Mouse (Mus musculus) right cerebral cortex, postnatal 10 days (tissue): Measurements from ENCODE around the gene Atp2a1.

ENCODE experiments used
- DNase-seq, 2 experiments: peaks; one replicate each; pipeline ENCODE4 v3.0.0; 2021; ENCODE audit warnings: low spot score in 2 of 2

The Atp2a1 gene

GRCm38 (mm10) chr7:126472713-126473112 lies 9.8 kb upstream of the Atp2a1 start:
- DNase-seq, result no peak

GRCm38 (mm10) chr7:126472306-126472705 lies 9.4 kb upstream of the Atp2a1 start:
- no peak for DNase-seq

DNA sequence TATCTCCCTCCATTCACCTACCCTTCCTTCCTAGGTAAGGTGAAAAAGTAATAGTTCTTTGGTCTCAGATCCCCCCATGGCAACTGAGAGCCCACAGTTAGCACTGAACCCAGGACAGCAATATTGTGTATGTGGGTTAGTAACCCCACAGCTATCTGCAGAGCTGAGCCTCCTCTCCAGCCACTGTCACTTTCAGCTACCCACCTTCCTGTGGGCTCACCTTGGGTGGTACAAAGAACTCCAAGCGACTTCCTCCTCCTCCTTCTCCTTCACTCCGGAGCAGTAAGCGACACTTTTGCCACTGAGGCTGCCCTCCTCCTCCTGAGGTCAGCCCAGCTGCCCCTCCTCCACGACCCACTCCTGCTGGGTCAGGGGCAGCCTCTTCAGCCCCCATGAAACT lies 8.9 kb upstream of the Atp2a1 start:
- DNase-seq, result no peak

DNA sequence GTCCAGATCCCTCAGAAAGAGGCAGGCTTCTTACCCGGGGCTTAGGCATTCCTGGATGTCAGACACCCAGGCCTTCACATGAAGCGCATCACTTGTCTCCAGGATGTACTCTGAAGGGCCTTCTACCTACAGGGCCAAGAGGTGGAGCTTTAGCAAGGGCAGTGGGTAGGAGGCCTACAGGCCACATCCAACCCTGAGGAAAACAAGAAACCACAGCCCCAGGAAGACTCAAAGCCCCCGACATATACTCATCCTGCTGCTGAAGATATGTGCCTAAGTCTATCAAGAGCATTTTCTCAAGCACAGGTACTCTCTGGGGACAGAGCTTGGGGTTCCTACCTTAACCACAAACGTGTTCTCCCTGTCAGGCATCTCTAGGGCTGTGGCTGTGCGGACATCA lies 8.5 kb upstream of the Atp2a1 start:
- DNase-seq, result no peak

- DNase-seq, result no peak
Observed at GRCm38 (mm10) chr7:126470077-126470476, 7.2 kb upstream of the Atp2a1 start.

DNA sequence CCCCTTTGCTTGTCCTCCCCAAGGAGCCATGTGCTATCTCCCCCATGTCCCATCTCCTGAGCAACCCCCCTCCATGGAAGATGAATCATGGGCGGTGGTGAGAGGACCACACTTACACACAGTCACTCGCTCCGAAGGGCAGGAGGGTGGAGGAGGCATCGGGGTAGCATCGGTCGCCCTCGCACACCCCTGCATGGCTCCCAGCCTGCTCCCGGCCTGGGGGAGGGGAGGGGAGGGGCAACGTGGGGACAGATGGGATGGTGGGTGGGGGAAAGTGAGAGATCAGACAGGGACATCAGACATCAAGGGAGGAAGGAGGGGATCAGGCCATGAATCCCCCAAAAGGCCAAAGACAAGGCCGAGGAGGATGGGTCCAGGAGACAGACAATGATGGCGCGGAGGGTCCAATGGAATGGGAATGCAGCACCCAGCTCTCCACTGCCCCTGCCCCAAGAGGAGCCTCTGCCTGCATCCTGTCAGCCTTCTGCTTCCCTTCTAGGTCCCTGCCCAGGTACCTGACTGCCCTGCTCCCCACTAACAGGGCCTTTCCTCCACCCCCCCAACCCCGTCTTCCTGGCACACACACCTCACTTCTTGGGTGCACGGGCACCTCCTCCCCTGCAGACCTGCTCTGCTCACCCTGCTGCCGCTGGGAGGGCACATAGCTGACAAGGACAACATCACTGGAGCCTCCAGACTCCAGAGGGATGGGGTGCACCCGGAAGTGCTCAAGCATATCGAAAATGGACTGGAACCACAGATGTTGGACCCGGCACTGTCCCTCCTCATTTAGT lies 5.1 kb upstream of the Atp2a1 start:
- DNase-seq, result no peak

DNA sequence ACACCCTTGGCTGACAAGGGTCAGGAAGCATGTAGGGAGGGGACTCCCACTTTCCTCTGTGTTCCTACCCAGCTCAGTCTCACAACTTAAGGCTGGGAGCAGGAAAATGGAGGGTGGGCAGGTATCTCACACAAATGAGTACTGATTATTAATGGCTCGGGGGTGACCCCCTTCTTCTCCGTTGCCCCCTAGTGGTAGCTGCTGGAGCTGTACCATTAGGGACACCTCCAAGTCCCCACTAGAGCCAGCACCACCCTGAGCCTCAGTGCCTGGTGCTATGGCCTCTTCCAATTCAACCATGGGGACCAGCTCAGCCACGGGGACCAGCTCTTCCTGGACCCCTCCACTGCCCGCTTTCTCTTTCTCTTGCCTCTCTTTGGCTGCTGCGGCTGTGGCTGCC lies 4.4 kb upstream of the Atp2a1 start:
- no peak for DNase-seq

- no peak for DNase-seq
Observed at GRCm38 (mm10) chr7:126466707-126467106, 3.8 kb upstream of the Atp2a1 start.

DNA sequence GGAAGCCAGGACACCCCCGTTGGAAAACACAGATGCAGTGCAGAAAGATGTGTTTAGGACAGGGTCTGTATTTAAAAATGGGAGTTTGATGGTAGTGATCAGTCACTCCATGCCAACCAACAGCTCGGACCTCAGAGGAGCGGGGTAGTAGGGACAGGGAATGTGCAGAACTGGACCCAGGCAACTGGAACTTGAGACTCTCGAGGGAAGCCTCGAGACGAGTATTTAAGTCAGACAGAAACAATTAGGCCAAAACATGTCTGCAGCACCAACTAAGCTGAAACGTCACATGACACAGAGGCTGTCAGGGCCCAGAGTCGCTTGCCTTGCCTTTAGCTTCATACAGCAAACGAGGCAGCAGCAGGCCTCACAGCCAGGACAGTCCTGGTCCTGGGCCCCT lies 3.2 kb upstream of the Atp2a1 start:
- DNase-seq, result no peak

- DNase-seq, result no peak
Observed at GRCm38 (mm10) chr7:126465246-126466030, 2.5 kb upstream of the Atp2a1 start.

DNA sequence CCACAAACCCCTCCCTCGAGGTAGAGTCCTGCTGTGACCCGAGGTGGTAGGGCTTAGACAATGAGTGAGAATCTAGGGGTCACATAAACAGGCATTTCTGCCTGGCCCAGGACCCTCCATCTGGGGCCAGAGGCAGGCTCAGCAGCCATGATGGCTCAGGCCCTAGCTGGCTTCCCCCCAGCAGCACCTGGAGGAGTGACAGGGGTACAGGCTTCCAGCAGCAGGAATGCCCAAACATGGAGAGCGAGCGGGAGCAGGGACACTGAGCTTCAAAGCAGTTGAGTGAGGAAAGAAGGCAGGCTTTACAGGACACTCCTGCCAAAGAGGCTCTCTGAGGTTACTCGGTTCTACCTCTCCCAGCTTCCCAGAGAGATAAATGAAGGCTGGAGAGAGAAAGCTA lies 1.9 kb upstream of the Atp2a1 start:
- no peak for DNase-seq

- DNase-seq, result no peak
Observed at GRCm38 (mm10) chr7:126464121-126464520, 1.2 kb upstream of the Atp2a1 start.

- DNase-seq, result no peak
Observed at GRCm38 (mm10) chr7:126463547-126463946, 639 bp upstream of the Atp2a1 start.

DNA sequence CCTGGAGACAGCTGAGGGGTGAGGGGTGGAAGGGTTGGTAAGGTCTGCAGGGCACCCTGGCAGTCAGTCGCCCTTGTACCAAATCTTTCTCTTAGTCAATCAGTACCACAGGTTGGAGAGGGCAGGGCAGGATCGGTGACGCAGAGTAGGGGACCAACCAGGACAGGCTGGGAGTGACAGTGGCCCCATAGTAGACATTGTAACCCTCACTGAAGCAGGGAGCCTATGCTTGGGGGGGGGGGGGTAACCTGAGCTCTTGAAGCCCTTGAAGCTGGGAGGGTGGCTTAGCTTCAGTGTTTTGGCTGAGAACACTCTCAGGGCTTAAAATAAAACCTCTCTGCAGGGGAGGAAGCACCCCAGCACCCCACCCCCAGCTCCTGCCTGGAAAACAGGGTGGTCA lies 1.3 kb downstream of the Atp2a1 start:
- DNase-seq, result no peak

DNA sequence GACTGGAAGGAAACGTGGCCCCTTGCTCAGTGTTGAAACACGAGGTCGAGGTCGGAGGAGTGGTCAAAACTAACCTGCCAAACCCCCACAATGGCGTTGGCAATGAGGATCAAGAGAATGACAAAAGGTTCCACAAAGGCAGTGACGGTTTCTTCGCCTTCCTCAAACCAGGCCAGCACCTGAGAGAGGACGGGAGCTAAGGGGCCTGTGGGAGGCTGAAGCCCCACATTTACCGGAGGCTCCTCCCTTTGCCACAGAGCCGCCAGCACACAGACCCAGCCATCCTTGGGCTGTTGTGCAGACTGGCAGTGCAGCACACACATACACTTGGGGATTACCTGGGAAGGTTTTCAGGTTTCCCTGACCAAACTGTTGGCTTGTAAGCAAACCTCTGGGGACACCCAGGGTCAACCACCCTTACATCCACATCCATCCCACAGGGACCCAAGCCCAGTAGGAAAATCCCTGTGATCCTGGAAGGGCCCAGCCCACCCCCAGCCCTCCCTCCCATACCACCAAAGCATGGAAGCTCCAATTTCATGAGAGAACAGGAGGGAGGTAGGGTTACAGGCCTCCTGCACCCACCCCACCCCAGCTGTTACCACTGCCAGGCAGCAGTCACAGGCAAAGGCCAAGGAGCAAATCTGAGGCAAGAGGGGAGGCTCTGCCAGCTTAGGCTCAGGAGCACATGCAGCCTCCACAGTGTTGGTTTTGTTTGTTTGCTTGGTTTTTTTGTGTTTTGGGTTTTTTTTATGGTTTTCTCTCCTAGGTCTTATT lies 2.1 kb downstream of the Atp2a1 start:
- no peak for DNase-seq

DNA sequence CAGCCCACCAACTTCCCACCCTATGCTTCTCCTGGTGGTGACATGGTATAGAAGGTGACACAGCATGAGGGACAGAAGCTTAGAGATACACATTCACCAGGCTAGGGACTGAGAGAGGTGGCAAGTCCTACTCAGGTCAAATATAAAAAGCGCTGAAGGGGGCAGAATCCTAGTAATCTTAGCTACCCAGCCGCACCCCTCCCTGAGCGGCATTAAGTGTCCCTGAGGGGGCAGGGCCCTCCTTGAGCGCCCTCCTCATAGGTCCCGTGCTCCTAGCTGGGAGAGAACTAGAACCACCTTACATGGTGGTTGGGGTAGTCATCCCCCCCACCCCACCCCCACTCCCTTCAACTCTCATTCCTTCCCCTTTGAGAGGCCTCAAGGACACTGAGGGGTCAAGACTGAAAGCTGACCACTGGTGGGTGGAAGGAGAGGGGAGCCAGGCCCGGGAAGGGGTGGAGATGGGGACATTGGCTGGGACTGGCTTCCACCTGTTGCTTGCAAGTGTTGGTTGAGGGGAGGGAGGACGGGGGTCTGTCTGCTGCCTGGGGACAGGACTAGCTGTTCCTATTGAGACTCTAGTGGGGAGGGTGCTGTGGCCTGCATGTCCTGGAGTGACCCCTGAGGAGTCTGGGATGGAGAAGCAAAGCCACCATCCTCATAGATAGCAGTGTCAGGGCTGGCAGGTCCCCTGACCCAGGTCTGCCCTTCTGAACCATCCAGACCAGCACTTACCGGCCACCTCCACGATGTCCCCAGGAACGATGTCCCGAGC lies 3.9 kb downstream of the Atp2a1 start:
- DNase-seq, result no peak

DNA sequence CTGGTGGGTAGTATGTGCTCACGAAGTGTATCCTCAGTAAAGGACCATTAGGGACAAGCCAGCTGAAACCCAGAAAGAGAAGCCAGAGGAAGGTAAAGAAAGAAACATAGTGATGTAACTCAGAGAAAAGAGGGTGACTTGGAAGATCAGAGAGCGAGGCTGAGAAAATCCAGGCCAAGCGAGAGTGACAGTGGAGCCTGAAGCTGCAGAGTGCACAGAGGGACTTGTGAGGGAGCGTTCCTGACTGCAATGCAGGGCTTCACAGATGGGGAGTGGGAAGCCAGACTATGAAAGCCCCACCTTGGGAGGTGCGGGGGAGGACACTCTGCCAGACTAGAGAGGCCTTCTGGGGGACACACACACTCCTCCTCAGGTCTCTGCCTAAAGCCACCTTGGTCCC lies 4.7 kb downstream of the Atp2a1 start:
- no peak for DNase-seq

DNA sequence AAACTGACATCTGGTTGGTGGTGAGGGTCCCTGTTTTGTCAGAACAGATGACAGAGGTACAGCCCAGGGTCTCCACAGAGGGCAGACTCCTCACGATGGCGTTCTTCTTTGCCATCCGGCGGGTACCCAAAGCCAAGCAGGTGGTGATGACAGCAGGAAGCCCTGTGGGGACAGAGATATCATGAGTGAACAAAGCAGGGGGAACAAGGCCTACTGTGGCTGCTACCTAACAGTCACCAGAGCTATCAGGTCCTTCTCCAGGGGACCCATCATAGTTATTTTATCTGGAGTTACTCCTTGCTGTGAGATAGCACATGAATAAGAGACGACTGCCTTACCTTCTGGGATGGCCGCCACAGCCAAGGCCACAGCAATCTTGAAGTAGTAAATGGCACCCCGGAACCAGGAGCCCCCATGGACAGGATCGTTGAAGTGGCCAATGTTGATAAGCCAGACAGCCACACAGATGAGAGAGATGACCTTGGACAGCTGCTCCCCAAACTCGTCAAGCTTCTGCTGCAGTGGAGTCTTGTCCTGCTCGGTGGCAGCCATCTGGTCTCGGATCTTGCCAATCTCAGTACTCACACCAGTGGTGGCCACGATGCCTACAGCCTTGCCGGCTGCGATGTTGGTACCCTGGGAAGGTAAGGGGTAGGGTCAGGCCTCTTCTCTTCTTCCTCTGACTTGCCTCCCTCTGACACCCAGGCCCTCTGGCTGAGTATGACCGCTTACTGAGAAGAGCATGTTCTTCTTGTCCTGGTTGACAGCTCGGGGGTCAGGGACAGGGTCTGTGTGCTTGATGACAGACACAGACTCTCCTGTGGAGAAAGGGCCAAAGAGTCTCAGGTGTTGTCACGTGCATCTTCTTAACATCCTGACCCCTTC lies 6.3 kb downstream of the Atp2a1 start:
- DNase-seq, result no peak

DNA sequence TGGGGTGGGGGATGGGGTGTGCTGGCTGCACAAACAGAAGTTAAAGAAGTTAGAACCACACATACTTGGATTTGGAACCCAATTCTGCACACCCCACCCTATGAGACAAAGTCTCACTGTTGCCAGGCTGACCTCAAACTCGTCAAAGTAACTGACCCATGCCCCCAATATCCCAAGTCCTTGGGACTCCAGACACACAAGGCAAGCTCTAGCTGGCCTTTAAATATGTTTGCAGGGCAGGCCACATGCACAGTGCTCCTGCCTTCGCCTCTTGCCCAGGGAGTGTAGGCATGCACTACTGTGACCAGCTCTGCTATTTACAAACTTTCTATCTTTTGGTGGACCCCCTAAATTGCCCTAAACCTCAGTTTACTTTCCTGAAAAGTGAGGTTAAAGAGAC lies 7.7 kb downstream of the Atp2a1 start:
- DNase-seq, result no peak

GRCm38 (mm10) chr7:126453861-126454260 lies 9.0 kb downstream of the Atp2a1 start:
- no peak for DNase-seq

GRCm38 (mm10) chr7:126452244-126452643 lies 10.7 kb downstream of the Atp2a1 start:
- no peak for DNase-seq
